Mouse (Mus musculus) stomach, postnatal 0 days (tissue): Measurements from ENCODE around the gene Mymx. TPM values are rescaled to one million over a fixed set of nuclear protein-coding genes. Genes with fewer than 3 reads are reported as not detected.

Experiments used
- ATAC-seq: fragments of 200-750 bp; cut with Nextera tagmentation; 2 replicates; pipeline ENCODE4 v1.8.0; 2017; ENCODE audit not compliant: low FRiP score, low TSS enrichment
- DNase-seq: peaks from one replicate; pipeline ENCODE4 v3.0.0-alpha.2; 2016; ENCODE audit warnings: low spot score
- H3K27ac ChIP-seq: fragments of 300-500 bp; sonication (generic); replicated peaks from 2 replicates; pipeline ENCODE4 v1.5.1; 2014; ENCODE audit warnings: mild to moderate bottlenecking, control low read depth
- H3K27me3 ChIP-seq: fragments of 300-500 bp; sonication (generic); 2 replicates; pipeline ENCODE4 v1.6.1; 2014; ENCODE audit warnings: low read length; ENCODE audit not compliant: control insufficient read depth, insufficient read depth
- H3K36me3 ChIP-seq: fragments of 300-500 bp; sonication (generic); 2 replicates; pipeline ENCODE4 v1.6.1; 2014; ENCODE audit warnings: low read length, mixed read lengths; ENCODE audit not compliant: control insufficient read depth, insufficient read depth
- H3K4me1 ChIP-seq: fragments of 300-500 bp; sonication (generic); replicated peaks from 2 replicates; pipeline ENCODE4 v1.6.1; 2014; ENCODE audit warnings: antibody characterized with exemption; ENCODE audit not compliant: control insufficient read depth, insufficient read depth
- H3K4me2 ChIP-seq: fragments of 300-500 bp; sonication (generic); replicated peaks from 2 replicates; pipeline ENCODE4 v1.6.1; 2014; ENCODE audit warnings: low read depth, mild to moderate bottlenecking, control low read depth, moderate library complexity
- H3K4me3 ChIP-seq: fragments of 300-500 bp; sonication (generic); 2 replicates; pipeline ENCODE4 v1.5.1; 2014; ENCODE audit warnings: low read depth, low read length, control low read depth
- H3K9ac ChIP-seq: fragments of 300-500 bp; sonication (generic); 2 replicates; pipeline ENCODE4 v1.6.1; 2014; ENCODE audit warnings: mild to moderate bottlenecking, low read length, control low read depth, mixed read lengths
- H3K9me3 ChIP-seq: fragments of 300-500 bp; sonication (generic); 2 replicates; pipeline ENCODE4 v1.6.1; 2016; ENCODE audit warnings: low read length; ENCODE audit not compliant: control insufficient read depth
- CTCF ChIP-seq: IDR thresholded peaks from 2 replicates; pipeline ENCODE4 v1.5.1; 2016; ENCODE audit warnings: antibody characterized with exemption, low read depth, mild to moderate bottlenecking, moderate library complexity
- EP300 ChIP-seq: optimal IDR thresholded peaks from 2 replicates; pipeline ENCODE3; 2016; ENCODE audit warnings: antibody characterized with exemption
- WGBS: fragments of 180-500 bp; shearing (Covaris S2); extraction: QIAGEN DNeasy Blood & Tissue Kit; methylation state at CpG from one replicate; pipeline ENCODE4 v1.1.7; 2014; 5-methylcytosine and 5-hydroxymethylcytosine counted together
- polyA plus RNA-seq: library from polyadenylated mRNA; unstranded; fragments of >200 nt; fragmentation: Nextera tagmentation; extraction: Ambion mirVana; gene quantifications from 2 replicates; pipeline ENCODE4 v1.2.1, GENCODE M21; 2015

The Mymx gene
- polyA plus RNA-seq, 1 experiment from 2014 or later: 1.2 TPM

DNA sequence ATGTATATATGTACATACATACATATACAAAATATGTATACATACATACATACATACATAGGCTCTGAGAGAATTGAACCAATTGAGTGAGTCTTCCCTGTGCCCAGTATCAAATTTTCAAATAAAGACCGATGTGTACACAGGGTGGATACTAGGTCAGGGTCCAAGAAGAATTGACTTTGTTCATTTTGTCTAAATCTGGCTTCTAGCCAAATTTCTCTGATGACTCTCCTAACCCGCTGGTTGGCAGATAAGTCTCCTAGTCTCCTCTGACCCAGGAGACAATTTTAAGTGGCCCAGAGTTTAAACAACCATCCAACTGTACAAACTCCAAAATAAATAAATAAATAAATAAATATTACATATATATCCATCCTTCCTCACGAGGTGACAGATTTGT, 3.0 kb downstream of the Mymx start:
- Histone ChIP-seq H3K9me3 (no peaks in the 10 kb centered on the region), H3K4me3 (peak overlapping the region; percentile 32; the same call in 1 of the 2 replicates), H3K36me3 (no peaks in the 10 kb centered on the region), H3K4me2 (peak overlapping the region; percentile 59), H3K27ac (no peak overlapping the region), H3K9ac (peak overlapping the region; percentile 43; the same call in 1 of the 2 replicates), H3K4me1 (peaks cover 13% of the 10 kb centered on the region), H3K27me3 (no peaks in the 10 kb centered on the region)
- TF ChIP-seq CTCF (no peak), EP300 (no peak)
- ATAC-seq: no peak
- 31% methylated on average over 3 of the region's 3 CpGs for WGBS
- no peak for DNase-seq

GRCm38 (mm10) chr17:45598376-45598775, 3.5 kb downstream of the Mymx start:
- Histone ChIP-seq H3K27me3 (no peaks in the 10 kb centered on the region), H3K9ac (no peak overlapping the region), H3K27ac (no peak overlapping the region), H3K9me3 (no peaks in the 10 kb centered on the region), H3K4me3 (no peak overlapping the region), H3K4me1 (peaks cover 17% of the 10 kb centered on the region), H3K36me3 (no peaks in the 10 kb centered on the region), H3K4me2 (no peak overlapping the region)
- ATAC-seq: no peak
- no peak for DNase-seq
- 77% methylated on average over 2 of the region's 2 CpGs for WGBS
- TF ChIP-seq EP300: no peak
- no peak for TF ChIP-seq CTCF

- Histone ChIP-seq H3K9ac (no peak overlapping the region), H3K4me2 (no peak overlapping the region), H3K4me3 (no peak overlapping the region), H3K27me3 (no peaks in the 10 kb centered on the region), H3K36me3 (no peaks in the 10 kb centered on the region), H3K9me3 (no peaks in the 10 kb centered on the region), H3K27ac (no peak overlapping the region), H3K4me1 (peaks cover 19% of the 10 kb centered on the region)
- TF ChIP-seq EP300 (no peak), CTCF (0 out of 2 replicates have a peak, but pooled peaks have one; percentile 6)
- WGBS: 38% methylated on average over 3 of the region's 3 CpGs
- DNase-seq (peak; percentile 64), ATAC-seq (no peak; the same call in 1 of the 2 replicates)
Measured at GRCm38 (mm10) chr17:45597787-45598186, 4.1 kb downstream of the Mymx start.

- Histone ChIP-seq H3K9ac (no peak overlapping the region), H3K4me3 (no peak overlapping the region), H3K4me1 (peaks cover 22% of the 10 kb centered on the region), H3K36me3 (no peaks in the 10 kb centered on the region), H3K9me3 (no peaks in the 10 kb centered on the region), H3K4me2 (no peak overlapping the region), H3K27ac (peak overlapping the region; percentile 65), H3K27me3 (no peaks in the 10 kb centered on the region)
- ATAC-seq (peak; percentile 58), DNase-seq (peak; percentile 80)
- 36% methylated on average over 11 of the region's 11 CpGs for WGBS
- no peak for TF ChIP-seq EP300
- peak; percentile 78 for TF ChIP-seq CTCF
Measured at GRCm38 (mm10) chr17:45596631-45597396, 5.1 kb downstream of the Mymx start.

DNA sequence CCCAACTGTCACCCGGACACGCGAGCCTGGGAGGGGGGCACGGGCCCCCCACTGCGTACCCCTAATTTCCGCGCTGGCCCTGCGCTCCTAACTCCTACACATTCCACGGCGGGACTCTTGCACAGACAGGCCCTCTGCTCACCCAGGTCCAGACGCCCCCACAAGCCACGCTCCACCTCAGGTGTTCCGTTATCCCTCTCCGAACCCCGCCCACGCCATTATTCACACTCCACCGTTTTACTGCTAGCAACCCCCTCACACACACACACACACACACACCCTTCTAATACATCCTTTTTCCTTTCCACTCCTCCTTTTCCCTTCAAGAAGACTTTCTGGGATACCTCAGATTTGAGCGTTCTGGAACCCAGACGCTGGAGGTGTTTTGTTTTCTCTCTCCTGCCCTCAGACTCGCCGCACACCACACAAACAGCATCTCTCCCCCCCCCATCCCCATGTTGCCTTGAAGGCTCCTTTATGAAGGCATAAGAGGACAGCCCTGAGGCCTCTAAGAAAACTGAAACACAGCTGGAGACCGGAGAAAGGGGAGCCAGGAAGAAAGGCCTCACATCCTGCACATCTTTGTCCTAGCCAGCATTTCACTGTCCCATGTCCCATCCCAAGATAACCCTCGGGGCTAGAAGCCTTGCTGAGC, 6.0 kb downstream of the Mymx start:
- peak overlapping the region; percentile 65 for H3K27ac ChIP-seq
- peak overlapping the region; percentile 73 for H3K9ac ChIP-seq
- no peaks in the 10 kb centered on the region for H3K27me3 ChIP-seq
- peak overlapping the region; percentile 96 for H3K4me2 ChIP-seq
- H3K9me3 ChIP-seq: no peaks in the 10 kb centered on the region
- ATAC-seq: no peak; the same call in 1 of the 2 replicates
- 10% methylated on average over 23 of the region's 23 CpGs for WGBS
- TF ChIP-seq EP300 (no peak), CTCF (no peak)
- H3K4me1 ChIP-seq: peaks cover 22% of the 10 kb centered on the region
- H3K4me3 ChIP-seq: peak overlapping the region; percentile 58
- no peaks in the 10 kb centered on the region for H3K36me3 ChIP-seq
- DNase-seq: no peak
